Mouse (Mus musculus) MEL (cell line): ENCODE measurements around the gene Cd24a.

ENCODE experiments used
- ELF1 ChIP-seq: IDR thresholded peaks from 2 replicates; pipeline ENCODE4 v1.6.1; 2014; ENCODE audit warnings: low read depth, mild to moderate bottlenecking, inconsistent platforms, low read length, improper control_type of control experiment, moderate library complexity
- MAZ ChIP-seq: IDR thresholded peaks from 2 replicates; pipeline ENCODE4 v1.6.1; 2012; ENCODE audit warnings: low read depth, mild to moderate bottlenecking, inconsistent platforms, low read length, improper control_type of control experiment
- POLR2A ChIP-seq, 2 experiments: IDR thresholded peaks; 2 replicates each; pipeline ENCODE4 v1.6.1; 2011 to 2012; ENCODE audit warnings: low read length in 2 of 2, mild to moderate bottlenecking in 2 of 2, control low read depth in 1 of 2, improper control_type of control experiment in 1 of 2, low read depth in 1 of 2, moderate library complexity in 1 of 2; ENCODE audit not compliant: control insufficient read depth in 1 of 2, insufficient read depth in 1 of 2, poor library complexity in 1 of 2
- SIN3A ChIP-seq: IDR thresholded peaks from 2 replicates; pipeline ENCODE4 v1.6.1; 2012; ENCODE audit warnings: low read length, improper control_type of control experiment, inconsistent platforms
- ZNF384 ChIP-seq: IDR thresholded peaks from 2 replicates; pipeline ENCODE4 v1.6.1; 2012; ENCODE audit warnings: low read depth, mild to moderate bottlenecking, inconsistent platforms, low read length, improper control_type of control experiment

GRCm38 (mm10) chr10:43604687-43605250 lies 26.7 kb downstream of the Cd24a start:
- TF ChIP-seq ZNF384 (no peak), POLR2A (IDR thresholded peaks at IDR 0.05; ENCODE audit: control insufficient read depth in 1 of 2, insufficient read depth in 1 of 2, low read depth in 1 of 2, low read length in 2 of 2, poor library complexity in 1 of 2) (no peak), ELF1 (no peak), SIN3A (no peak), MAZ (no peak)
